Mouse (Mus musculus): ENCODE results near the gene Cldn15. TPM values are rescaled to one million over a fixed set of nuclear protein-coding genes. Genes with fewer than 3 reads are reported as not detected.
"Not testable (repeated sequence)": the region's sequence is repeated elsewhere in the genome, so short reads cannot be mapped to it uniquely, and the experiment has no call there.

The Cldn15 gene
- total RNA-seq, 2 experiments from 2014 or later = 0.20 TPM; not detected in 1

DNA sequence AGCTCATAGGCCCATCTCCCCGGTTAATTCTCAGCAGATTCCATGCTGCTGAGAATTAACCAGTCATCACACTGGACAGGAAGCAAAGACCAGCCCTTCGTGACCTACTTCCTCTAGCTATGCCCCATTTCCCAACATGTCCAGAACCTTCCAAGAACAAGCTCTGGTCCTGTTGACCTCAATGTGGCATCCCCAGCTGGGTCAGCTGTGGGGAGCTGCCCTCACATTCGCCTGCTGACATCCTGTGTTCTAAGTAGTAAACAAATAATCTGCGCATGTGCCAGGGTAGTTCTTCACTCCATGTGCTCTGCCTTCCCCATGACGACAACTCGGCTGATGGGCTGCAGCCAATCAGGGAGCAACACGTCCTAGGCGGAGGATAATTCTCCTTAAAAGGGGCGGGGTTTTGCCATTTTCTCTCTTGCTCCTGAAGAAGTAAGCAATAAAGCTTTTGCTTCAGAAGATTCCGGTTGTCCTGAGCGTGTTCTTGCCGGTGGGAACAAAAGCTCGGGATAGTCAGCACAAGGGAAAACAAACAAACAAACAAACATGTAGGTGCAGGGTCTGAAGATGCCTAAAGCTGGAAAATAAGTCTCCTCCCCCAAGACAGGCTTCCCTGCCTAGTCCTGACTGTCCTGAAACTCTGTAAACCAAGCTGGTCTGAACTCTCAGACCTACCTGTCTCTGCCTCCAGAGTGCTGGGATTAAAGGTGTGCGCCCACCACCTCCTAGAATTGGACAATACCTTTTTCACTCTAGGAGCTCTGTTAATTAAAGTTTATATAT lies 16.7 kb upstream of the Cldn15 start:
- DNase-seq = not testable (repeated sequence)

DNA sequence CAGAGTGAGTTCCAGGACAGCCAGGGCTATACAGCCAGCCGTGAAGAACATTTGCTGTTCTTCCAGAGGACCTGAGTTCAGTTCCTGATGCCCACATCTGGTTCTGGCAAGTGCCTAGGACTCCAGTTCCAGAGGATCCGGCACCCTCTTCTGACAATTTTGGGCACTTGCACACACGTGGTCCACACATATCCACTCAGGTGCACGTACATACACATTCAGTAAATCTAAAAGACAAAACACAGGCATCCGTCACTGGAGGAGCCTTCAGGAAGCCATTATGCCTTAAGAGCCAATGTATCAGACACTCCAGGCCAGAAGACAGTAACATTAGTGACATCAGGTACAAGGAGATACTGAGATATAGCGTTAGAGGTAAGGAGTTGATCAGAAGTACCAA lies 15.9 kb upstream of the Cldn15 start:
- no peak for DNase-seq

DNA sequence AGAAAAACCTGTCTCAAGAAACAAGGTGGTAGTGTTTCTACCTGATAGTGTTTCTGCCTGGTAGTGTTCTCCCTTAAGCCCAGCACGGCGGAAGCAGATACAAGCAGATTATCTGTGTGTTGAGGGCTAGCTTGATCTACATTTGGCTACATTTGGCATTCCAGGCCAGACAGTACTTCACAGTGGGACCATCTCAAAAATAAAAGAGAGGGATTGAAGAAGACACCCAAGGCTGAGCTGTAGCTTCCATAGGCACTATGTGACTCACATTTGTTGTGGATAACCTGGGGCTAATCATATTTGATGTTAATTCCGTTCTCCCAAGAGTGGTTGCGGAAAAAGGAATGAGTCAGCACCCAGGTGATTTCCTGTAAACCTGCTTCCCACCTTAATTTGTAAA lies 14.3 kb upstream of the Cldn15 start:
- no peak for DNase-seq

DNA sequence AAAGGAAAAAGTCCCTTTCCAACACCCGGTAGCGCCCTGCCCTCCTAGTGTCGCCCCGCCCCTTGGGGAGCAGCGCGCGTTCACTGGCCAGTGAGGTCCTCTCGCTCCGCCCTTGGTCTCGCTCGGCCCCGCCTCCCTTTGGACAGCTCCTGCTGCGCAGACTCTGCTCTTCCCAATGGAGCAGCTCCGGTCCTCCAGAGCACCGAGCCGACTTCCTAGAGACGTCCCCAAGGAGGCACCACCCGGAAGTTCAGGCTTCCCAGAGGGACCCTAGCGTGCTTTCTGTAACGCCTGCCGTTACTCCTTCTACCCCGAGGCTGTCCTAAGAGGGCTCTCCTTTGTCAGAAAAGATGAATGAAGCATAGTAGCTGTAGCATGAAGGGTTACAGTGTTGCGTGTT lies 13.4 kb upstream of the Cldn15 start, which contains the start of gene Fis1:
Gene Fis1, plus strand, starts transcription at position 261 of the 400 bp plus-strand sequence.
- DNase-seq = peak; percentile 95

DNA sequence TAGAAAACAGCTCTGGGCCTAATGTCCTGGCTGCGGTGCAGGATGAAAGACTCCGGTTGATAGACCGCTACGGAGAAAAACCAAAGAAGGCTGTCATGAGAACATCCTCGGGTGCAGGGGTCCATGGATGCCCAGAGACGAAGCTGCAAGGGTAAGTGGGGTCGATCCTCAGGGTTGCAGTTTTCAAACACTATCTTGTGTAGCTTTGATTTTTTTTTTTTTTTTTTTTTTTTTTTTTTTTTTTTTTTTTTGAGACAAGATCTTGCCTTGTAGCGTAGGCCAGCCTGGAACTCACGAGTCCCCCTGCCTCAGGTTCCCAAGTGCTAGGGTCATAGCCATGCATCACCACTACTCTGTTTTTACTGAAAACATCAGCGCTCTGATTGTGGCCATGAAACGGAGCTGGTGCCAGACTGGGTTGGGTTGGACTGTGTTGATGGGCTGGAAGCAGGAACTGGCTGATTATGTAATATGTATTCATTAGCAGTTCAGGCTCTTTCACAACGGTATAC lies 12.9 kb upstream of the Cldn15 start:
- DNase-seq = peak; percentile 29 to 41

DNA sequence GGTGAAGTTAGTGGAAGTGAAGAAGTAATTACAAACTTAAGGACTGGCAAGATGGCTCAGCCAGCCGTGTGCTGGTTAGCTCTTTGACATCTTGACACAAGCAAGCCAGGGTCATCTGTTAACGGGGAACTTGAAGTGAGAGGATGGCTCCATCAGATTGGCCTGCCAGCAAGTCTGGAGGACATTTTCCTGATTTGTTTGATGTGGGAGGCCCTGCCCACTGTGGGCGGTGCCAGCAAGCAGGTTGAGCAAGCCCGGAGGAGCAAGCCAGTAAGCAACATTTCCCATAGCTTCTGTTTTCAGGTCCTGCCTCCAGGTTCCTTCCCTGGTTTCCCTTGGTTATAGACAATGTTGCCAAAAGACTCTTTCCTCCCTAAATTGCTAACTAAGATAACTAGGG lies 10.8 kb upstream of the Cldn15 start:
- DNase-seq = no peak

DNA sequence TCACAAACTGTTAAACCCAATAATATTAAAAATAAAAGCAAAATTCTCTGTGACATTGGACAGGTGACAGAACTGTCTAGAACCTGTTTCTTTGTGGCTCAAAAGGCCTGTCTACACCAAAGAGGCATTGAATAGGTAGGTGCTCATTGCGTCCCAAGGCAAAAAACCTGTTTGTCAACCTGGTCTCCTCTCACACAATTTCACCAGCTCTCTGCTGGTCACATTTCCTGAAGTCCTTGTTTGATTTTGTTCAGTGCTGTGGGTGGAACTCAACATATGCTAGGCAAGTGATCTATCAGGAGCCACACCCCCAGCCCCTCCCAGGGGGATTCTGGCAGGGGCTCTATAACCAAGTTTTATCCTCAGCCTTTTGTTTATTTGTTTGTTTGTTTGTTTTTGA lies 9.2 kb upstream of the Cldn15 start:
- DNase-seq = no peak

- no peak for DNase-seq
These were observed 7.3 kb upstream of the Cldn15 start for GRCm38 (mm10) chr5:136958991-136959605.

DNA sequence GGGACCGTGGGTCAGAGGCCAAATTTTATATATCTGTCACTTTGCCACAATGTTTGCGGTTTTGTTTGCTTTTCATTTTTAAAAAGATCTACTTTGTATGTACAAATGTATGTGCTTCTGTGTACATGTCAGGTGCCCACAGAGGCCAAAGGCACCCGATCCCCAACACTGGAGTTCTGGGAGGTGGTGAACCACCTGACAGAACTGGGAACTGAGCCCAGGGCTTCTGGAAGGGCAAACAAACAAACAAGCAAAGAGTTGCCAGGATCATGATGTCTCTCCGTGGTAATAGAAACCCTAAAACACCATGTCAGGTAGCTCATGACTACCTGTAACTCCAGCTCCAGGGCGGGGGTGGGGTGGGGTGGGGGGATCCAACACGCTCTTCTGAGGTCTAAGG lies 6.4 kb upstream of the Cldn15 start:
- DNase-seq = no peak

DNA sequence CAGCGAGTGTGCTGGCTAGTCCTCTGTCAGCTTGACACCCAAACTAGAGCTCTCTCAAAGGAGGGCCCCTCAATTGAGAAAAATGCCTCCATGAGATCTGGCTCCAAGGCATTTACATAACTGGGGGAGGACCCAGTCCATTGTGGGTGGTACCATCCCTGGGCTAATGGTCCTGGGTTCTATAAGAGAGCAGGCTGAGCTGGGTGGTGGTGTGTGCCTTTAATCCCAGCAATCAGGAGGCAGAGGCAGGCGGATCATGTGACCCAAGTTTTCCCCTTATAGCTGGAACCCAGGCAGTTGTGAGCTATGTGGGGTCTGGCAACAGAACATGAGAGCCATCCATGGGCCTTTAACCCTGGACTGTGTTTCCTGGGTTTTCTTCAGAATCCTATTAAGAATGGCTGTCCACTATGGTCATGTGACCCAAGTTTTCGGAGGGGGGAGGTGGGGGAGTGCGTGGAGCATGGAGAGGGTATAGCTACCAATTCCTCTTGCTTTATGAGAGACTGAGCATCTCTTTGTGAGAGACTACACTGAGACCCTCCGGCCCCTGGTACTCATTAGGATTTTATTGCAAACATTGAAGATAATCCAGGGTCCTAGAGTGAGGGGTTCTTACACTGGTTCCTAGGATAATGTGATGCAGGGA lies 5.0 kb upstream of the Cldn15 start:
- DNase-seq = peak in 1 of 2 experiments; percentile 15

- peak; percentile 92 for DNase-seq
These were observed 4.4 kb upstream of the Cldn15 start for GRCm38 (mm10) chr5:136961983-136962461.

- DNase-seq = peak; percentile 77 to 79
These were observed 3.9 kb upstream of the Cldn15 start for GRCm38 (mm10) chr5:136962501-136962900.

DNA sequence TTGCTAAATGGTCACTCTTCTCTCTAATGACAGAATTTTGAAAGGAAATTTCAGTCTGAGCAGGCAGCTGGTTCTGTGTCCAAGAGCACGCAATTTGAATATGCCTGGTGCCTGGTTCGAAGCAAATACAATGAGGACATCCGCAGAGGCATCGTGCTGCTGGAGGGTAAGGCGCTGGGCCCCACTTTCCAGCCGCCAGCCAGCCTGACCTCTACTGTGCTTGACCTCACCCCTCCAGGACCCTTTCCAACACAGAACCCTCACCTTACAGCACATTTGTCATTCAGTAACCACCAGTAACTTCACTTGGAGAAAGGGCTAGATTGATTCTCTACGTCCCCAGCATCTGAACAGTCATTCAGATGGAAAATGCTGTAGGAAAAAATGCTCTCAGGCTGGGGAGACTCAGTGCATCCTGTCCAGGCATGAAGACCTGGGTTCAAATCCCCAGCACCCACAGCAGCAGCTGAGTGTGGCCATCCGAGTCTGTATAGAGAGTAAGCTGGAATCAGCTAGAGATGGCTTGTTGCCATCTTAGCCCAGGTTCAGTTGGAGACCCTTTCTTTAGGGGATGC lies 3.4 kb upstream of the Cldn15 start:
- DNase-seq = no peak

DNA sequence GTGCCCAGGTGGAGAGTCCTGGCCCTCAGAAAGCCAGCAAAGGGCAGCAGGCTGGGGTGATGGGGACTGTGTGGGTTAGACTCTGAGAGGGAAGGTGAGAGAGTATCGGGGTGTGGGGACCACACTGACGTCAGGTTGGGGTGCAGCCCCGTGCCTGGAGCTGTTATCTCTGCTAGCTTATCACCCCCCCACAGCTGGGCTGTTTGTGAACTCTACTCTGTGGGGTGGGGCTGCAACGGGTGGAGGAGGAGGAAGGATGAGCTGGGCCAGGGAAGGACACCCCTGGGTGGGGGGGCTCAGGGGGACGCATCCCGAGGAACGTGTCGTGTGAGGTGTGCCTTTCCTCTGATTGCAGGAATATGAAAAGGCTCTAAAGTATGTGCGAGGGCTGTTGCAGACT lies 1.2 kb upstream of the Cldn15 start:
- no peak for DNase-seq

DNA sequence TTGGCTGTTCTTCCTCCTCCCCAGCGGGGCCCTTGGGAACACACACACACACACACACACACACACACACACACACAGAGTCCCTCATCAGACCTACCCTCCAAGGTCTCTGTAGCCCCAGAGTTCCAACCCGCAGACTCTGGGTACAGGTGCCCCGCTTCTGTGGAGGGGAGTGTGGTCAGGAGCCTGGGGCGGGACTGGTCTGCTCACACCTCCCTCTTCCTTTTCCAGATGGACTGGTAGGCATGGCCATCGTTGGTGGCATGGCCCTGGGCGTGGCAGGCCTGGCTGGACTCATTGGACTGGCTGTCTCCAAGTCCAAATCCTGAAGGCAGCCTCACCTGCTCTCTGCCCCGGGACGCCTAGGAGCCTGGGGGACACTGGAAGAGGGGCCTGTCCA lies 730 bp upstream of the Cldn15 start:
- DNase-seq = no peak

DNA sequence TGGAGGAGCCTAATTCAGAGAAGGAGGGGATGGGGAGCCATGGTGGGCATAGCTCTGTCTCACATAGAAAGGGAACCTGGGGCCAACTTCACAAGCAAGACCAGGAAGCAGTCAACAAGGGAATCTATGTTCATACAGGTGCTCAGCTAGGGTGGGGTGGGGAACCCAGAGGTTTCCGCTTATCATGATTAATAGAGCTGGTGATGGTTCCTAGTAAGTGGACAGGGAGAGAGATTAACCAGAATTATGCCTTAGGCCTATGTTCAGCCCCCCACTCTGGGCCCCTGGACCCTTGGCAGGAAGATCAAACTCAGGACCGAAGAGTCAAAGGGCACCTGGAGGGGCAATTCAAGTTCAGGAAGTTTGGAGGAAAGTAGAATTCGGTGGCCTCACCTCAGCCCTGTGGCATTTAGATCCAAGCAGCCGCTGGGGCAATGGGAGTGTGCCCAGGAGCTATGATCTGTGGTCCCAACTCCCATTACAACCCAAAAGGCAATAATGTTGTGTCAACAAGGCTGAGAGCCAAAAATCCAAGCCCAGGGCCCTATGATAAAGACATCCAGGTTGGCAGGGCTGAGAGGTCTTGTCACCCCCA lies 542 bp downstream of the Cldn15 start:
- no peak for DNase-seq

- no peak for DNase-seq
These were observed 1.2 kb downstream of the Cldn15 start for GRCm38 (mm10) chr5:136967592-136967991.

- DNase-seq = peak in 1 of 2 experiments; percentile 26
These were observed 4.3 kb downstream of the Cldn15 start for GRCm38 (mm10) chr5:136970703-136971102.

- no peak for DNase-seq
These were observed 7.3 kb downstream of the Cldn15 start for GRCm38 (mm10) chr5:136973670-136974069.

DNA sequence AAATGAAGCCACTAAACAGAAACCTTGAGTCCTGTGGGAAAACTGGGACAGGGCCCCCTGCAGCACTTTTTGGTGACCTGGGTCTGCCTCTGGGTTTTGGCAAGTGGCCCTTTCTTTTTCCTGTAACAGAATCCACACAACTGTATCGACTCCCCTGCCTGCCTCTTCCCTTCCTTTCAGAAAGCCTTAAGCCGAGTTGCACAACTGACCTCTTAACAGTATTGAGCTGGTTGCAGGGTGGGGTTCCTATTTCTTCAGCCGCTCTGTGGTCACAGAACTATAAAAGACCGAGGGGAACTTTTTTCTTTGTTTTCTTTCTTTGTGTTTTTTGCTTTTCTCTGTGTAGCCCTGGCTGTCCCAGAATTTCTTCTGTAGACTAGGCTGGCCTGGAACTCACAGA lies 11.4 kb downstream of the Cldn15 start:
- DNase-seq = no peak

GRCm38 (mm10) chr5:136979762-136980161 lies 13.3 kb downstream of the Cldn15 start:
- no peak for DNase-seq

DNA sequence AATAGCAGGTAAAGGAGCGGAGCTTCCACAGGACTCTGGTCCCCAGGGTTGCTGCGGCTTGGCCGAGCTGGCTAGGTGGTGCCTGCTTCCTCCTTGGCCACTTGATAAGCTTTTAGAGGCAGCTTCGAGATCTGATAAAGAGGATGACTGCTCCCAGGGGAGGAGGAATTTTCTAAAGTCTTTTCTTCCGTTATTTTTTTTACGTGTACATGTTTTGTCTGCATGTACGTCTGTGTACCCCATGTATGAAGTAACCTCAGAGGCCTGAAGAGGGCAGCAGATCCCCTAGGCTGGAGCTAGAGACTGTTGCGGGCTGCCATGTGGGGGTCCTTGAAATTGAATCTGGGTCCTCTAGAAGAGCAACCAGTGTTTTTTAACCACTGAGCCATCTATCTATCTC lies 14.6 kb downstream of the Cldn15 start:
- no peak for DNase-seq
